Mouse (Mus musculus) layer of hippocampus, adult 9-10 months (tissue): ENCODE measurements around the gene Ppfibp1.

Experiments used
- DNase-seq: peaks from one replicate; pipeline ENCODE4 v3.0.0; 2022; ENCODE audit warnings: low spot score

The Ppfibp1 gene

DNA sequence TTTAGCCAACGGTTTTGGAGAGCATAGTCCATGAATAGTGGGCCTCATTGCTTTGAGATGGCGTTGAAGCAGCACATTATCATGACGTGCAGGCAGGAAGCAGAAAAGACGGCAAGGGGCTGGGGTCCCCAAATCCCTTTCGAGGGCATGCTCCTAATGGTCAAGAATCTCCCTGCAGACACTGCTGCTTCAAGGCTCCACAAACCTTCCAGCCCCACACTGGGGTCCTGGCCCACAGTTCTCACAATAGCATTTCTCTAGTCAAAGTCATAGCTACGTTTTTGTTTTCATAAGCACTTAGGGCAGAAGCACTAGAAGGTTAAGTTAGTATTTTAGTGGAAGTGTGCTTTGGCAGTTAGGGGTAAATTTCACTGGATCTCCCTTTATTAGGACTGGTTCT lies 107.6 kb downstream of the Ppfibp1 start:
- DNase-seq = no peak

DNA sequence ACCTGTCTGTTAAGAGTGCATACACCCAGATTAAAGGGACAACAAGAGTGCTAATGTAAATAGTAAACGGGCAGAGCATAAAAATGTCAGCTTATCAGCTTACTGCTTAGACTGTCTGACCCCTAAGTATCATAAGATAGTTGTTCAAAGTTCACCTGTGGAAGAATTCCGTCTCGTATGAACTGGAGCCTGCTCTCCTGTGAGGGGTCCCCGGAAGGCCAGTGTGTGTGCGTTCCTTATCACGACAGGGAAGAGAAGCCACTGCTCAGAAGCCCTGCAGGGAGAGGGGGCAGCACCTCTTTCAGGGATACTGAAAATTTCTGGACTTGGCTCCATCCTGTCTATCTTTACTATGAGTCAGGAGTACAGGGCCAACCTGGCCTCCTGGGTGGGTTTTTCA lies 108.7 kb downstream of the Ppfibp1 start:
- no peak for DNase-seq

DNA sequence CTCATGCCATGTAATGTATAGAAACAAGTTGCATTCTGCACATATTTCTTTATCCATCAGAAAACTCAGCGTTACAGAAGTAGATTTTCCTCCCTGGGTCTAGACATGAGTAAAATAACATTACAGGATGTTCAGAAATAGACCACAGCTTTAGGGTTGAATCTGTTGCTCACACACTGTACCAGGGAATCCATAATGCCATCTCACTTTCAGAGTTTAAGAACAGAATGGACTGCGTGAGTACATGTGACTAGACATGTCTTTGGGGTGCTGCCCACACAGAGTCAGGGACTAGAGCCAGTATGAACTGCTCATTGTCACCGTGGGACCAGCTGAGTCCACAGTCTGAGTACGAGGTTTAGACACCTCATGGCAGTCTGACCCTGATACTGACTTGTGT lies 110.4 kb downstream of the Ppfibp1 start:
- DNase-seq = no peak

DNA sequence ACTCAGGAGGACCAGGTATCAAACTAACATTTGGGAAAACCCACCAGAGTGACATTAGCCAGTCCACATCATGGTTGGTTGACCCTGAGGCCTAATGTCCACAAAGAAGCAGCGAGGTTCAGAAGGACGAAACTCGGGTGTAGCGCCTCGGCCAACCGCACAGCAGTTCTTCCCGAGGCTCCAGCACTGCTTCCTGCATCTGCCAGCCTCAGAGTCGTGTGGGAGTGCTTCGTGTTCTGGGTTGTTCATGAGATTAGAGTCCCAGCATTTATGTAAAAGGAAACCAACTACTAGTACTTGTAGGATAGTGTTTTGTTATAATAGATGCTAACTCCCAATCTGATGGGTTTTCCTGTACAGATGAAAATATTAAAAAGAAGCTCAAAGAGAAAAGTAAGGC lies 111.0 kb downstream of the Ppfibp1 start:
- DNase-seq = no peak

DNA sequence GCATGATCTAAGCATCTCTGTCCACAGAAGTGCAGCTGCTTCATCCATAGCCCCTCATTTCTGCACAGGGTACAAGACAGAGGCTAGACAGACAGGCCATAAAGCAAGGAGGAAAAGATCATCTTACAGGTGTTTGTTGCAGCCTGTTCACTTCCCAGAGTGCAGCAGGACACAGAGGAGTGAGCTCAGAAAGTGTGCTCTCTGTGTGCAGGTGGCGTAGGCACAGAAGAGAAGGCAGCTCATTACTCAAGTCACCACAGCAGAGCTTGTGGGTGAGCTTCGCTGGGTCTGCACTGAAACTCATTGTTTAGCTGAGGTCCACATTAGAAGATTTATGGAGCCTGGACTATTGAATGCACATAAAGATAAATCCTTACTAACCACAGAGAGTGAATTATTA lies 111.5 kb downstream of the Ppfibp1 start:
- DNase-seq = no peak

DNA sequence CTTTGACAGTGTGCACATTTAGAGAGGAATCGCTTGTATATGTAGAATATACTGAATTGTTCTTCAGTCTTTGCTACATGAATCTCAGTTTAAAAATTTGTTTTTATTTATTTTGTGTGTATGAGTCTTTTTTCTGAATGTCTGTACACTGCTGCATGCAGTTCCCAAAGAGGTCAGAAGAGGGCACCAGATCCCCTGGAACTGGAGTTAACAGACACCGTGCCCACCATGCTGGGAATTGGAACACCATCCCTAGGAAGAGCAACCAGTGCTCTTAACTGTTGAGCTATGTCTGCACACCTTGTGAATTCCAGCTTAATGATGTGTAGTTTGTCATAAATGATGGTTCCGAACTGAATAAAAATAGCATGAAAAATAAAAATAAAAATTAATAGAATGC lies 119.9 kb downstream of the Ppfibp1 start:
- no peak for DNase-seq

DNA sequence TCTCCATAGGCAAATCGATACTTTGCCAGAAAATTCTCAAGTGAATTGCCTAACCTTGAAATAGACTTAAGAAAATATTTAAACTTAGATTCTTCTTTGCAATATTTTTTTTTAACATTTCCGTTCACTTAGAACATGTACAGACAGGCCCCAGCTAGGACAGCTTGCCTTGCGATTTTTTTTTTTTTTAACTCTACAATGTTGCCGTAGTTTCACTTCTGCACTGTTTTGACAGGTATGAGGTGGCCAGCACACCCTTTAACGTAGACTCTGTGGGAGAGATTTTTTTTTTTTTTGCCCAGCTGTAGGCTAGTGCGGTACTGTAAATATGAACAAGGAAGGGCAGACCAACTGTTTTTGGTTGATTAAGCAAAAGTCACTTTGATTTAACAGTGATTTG lies 122.1 kb downstream of the Ppfibp1 start:
- DNase-seq = no peak

DNA sequence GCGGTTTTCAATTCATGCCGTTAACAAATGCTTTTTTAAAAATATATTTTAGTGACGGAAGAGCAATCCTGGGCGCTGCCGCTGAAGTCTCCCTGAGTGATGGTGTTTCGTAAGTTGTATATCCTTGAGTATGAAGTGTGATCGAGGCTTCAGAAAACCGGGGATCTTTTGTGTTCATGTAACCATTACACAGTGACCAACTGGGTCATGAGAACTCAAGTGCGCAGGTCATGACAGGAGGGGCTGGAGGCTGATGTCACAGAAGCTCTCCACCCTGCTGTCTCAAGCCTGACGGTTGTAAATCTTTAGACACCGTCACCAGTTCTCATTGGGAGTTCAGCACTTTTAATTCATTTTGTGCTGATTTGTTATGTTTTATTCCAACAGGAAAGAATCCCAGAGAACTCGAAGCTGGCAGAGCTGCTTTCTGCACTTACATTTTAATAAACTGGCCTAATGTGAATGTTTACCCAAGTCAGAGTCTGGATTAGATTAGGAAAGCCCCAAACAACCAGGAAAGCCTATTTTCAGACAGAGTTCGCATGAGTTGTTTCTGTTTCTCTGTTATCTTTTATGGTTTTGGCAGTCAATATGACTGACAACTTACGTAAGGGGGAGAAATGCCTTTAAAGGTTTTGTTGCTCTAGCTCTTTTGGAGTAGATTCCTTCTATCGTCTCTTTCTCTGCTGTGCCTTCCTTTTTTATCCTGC lies 122.7 kb downstream of the Ppfibp1 start:
- no peak for DNase-seq

DNA sequence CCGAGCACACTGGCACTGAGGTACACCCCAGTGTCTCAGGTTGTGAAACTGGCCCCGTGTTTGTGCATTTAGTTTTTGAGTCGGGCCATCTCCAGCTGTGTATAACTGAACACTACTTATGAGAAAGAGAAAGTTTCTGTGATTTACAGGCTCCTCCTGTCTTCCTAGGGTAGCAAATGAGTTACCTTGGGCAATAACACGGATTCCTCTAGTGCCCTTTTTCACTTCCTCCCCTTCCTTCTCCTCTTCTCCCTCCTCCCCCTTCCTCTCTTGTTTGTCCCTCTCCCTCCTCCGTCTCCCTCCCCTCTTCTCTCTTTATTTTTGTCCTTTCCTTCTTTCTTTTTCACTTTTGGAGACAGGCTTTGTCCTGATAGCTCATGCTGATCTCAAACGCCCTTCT lies 123.3 kb downstream of the Ppfibp1 start:
- no peak for DNase-seq

DNA sequence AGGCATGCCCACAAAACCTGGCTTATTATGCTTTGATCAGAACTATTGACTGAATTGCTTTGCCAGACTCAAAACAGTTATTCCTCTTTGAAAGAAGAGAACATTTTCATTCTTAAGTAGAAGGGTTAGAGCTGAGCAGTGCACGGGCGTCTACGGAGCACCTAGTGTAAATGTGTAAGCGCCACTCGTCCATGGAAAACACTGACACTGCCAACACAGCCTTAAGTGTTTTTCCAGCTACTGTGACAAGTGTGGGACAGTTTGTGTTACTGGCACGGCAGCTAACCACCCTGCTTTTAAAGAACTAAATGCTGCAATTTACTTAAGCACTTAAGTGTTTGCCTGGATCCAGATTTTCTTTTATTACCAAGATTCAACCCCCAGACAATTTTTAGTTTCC lies 123.7 kb downstream of the Ppfibp1 start:
- no peak for DNase-seq

DNA sequence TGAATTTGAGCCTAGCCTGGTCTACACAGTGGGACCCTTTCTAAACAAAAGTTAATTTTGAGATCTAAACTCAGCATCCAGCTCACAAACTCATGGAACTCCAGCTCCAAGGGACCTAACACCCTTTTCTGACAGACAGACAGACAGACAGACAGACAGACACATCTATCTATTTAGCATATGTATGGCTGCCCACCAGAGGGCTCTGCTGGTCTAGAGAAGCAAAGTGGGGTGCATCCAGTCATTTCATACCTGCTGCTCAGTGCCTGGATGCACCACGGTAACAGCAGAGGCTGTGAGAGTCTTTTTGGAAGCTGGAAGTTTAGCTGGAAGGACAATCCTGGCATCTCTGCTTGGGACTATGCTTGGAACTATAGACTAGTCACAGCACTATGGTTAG lies 125.3 kb downstream of the Ppfibp1 start:
- no peak for DNase-seq

DNA sequence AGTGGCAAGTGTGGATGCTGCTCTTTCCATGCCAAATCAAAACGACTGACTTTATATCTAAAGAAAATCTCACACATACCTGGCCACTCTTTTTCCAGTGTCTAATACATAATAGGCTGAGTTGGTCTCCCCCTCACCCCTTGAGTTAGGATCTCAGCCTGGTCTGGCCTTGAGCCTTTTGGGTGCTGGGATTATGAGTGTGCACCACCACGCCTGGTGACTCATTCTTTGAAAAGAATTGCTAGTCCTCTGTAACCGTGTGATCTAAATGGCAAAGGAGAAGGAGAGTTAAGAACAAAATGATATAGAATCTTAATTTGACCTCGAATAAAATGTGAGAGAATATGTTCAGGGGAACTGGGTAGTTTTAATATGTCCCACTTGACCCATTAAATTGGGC lies 129.6 kb downstream of the Ppfibp1 start:
- DNase-seq = no peak

DNA sequence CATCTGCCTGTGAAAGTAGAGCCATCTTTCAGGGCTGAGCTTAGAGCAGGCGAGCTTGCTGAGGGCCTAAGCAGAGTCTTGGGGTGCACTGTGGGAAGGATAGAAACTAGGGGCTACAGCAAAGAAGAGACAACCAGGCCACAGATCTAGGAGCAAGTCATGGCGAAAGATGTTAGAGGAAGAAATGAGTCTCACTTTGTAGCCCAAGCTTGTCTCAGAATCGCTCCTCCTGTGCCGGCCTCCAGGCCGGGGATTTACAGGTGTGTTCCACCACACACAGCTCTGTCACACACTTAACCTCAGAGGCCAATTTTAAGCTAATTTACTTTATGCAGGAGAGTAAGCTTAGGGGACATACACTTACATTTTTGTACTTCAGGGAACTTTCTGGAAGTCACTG lies 130.1 kb downstream of the Ppfibp1 start:
- no peak for DNase-seq

DNA sequence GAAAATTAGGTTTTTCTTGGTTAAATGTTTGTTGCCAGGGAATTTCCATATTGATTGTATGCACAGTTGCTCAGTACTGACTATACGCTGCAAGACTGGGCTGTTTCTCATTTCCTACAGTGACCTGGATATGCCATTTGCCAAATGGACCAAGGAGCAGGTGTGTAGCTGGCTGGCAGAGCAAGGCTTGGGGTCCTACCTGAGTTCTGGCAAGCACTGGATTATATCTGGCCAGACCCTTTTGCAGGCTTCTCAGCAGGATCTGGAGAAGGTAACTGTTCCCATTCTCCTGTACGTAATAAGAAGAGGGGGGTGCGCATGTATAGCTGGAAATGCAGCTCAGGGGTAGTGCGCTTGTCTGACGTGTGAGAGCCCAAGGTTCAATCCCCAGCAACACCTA lies 132.9 kb downstream of the Ppfibp1 start:
- DNase-seq = no peak

DNA sequence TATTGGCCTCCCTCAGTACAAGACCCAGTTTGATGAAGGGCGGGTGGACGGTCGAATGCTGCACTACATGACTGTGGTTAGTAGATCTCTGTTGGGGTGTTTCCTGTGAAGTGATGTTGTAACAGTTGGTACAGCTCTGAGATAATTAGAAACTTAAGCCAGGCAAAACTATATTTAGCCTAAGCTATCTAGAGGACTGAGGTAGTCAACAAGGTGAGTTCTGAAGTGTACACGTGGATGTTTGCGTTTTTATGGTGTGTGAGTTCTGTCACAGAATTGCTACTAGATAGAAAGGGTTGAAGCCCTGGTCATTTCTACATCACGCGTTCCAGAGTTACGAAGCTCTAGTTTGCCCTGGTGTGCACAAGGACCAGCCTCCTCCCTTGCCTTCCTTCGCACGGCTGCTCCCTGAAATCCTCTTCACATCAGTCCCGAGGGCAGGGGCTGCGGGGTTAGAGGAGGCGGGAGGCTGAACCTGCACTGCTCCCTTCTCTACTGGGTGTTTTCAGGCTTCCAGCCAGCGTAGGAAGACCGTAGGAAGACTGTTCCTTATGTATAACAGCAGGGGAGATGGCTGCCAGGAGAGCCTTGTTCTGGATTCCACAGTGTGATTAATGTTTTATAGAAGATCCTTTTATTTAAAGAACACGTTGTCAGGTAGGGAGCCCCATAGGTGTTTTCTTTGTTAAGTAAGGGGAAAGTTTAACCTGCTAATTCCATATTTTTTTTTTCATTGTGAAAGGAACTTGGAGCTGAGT lies 134.3 kb downstream of the Ppfibp1 start:
- no peak for DNase-seq

DNA sequence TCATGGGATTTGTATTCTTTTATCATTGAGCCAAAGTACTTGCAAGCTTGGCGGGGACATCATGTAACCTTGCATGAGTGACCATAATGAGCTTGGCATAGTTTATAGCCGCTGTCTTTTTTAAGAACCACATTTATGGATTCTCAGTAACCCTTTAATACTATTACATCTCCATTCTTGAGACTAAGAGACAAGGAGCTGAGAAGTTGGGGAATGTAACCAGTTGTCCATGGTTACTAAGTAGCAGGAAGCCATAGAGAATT lies 134.8 kb downstream of the Ppfibp1 start:
- no peak for DNase-seq

DNA sequence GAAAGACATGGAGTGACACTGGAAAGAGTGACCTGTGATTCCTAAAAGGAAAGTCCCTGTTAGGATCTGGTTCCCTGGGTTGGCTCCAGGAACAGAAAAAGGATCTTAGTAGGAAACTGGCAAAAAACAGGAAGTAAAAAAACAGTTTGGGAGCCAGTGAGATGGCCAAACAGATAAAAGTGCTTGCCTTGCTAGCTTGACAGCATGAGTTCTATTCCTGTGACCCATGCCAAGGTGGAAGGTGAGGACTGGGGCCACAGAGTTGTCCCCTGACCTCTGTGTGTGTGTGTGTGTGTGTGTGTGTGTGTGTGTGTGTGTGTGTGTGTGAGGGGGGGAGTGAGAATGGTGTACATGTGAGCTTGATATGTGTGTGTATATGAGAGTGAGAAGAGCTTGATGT lies 135.3 kb downstream of the Ppfibp1 start:
- no peak for DNase-seq

DNA sequence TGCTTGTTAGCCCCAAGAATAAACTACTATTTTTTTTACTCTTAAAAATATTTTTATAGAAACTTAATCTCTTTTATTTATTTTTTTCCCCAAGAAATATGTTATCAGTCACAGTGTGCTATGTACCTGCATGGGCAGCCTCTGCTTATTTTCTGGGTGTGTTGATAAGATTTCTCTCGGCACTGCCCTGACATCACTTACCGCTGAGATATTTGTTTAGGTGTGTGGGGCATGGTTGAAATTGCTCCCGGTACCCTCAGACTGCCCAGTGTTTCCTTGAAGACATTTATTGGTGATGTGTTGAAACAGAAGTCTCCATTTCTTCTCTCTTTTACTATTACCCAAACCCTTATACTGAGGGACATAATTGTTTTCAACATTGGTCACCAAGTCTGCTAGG lies 136.5 kb downstream of the Ppfibp1 start:
- DNase-seq = no peak

DNA sequence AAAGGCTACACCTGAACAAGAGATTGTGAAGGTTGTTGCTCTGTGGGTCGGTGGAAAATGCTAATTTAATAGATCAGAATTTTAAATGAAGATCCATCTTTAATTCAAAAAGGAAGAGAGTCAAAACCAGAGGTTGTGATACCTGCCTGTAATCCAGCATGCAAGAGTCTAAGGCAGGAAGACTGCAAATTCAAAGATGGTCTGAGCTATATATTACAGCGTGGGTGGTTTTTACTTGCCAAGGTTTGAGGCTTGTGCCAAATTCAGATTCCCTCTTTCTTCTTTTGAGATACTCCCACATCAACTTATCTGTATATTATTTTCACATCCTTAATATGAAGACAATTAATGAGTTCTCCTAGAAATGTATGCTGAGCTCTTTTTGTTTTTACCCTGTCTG lies 140.1 kb downstream of the Ppfibp1 start:
- DNase-seq = no peak

DNA sequence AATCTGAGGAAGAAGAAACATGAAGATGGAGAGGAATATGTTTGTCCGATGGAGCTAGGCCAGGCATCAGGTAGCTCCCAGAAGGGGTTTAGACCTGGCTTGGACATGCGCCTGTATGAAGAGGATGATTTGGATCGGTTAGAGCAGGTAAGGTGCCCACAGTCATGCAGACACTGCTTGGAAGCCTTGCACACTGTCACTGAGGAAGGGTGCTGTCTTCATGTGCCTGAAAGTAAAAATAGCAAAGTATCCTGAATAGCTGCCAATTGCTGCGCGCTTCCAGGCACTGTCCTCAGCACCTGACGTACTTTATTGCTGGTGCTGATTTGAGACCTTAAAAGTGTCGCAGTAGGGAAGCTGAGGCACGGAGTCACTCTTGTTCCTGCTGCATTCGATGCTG lies 141.3 kb downstream of the Ppfibp1 start:
- no peak for DNase-seq

DNA sequence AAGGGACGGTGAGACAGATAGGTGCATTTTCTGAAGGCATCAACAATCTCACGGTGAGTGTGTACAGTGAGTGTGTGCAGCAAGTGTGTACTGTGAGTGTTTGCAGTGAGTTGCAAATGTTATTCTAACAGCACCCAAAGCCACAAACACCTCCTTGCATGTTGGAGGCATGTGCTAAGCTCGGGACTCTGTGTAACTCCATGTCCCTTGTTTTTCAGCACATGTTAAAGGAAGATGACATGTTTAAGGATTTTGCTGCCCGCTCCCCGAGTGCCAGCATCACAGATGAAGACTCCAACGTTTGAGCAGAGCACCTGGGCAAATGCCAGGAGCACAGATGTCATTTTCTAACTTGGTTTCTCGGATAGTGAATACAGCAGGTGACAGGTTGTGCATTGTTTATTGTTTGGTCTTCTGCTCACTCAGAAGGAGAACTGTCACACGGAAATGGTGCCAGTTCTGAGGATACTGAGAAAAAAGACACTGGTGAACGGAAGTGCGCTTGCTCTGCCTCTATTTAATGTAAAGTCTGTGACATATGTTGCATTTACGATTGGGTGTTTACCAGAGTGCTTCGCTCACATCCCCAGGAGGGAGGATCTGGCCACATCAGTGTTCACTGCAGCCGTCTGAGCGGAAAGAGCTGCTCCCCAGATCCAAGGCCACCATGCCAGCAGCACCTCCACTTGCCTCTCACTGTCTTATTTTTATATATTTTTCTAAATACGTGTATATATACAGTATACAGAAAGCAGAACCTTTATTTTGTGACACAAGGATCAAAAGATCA lies 142.0 kb downstream of the Ppfibp1 start:
- DNase-seq = no peak

DNA sequence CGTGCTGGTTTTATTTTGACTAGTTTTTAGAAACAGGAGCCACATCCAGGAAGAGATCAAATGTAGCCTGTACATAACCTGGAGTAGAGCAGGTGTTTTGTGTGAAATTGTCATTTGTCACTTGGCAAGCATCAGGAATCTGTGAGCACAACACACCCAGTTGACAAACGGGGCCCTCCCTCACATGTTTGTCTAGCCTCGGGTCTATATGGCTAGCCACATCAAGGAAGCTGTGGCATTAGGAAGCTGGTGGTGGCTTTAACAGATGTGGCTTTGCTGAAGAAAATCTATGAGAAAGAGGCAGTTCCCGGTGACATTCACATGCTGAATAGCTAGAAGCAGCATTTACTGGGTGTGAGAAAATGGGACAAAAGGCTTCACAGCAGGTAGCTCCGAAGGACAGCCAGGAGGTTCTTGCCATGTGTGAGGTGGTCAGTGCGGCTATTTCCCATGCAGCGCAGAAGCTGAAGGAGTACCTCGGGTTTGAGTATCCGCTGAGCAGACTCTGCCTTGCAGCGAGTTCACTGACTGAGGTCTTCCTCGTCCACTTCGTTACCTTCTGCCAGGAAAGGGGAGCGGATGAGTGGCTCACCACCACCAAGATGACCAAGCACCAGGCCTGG lies 144.1 kb downstream of the Ppfibp1 start, which contains the start of gene Rep15:
Gene Rep15, plus strand, starts transcription at position 282 of the 623 bp plus-strand sequence.
- DNase-seq = no peak
